Mouse (Mus musculus) liver, embryonic 16.5 days (tissue): ENCODE results near the gene Arhgef15. TPM values are rescaled to one million over a fixed set of nuclear protein-coding genes. Genes with fewer than 3 reads are reported as not detected.
A peak's percentile ranks its signal among the peaks of the same experiment; 100 is the strongest.
"Not testable (repeated sequence)": the region's sequence is repeated elsewhere in the genome, so short reads cannot be mapped to it uniquely, and the experiment has no call there.

ENCODE experiments used
- ATAC-seq: fragments of 200-750 bp; cut with Nextera tagmentation; 2 replicates; pipeline ENCODE4 v1.8.0; 2017; ENCODE audit warnings: low read depth, mild to moderate bottlenecking, moderate number of reproducible peaks, moderate library complexity
- H3K27ac ChIP-seq: fragments of 300-500 bp; sonication (generic); 2 replicates; pipeline ENCODE4 v1.5.1; 2014; ENCODE audit warnings: mild to moderate bottlenecking, low read length
- H3K27me3 ChIP-seq: fragments of 300-500 bp; sonication (generic); 2 replicates; pipeline ENCODE4 v1.6.1; 2014; ENCODE audit warnings: low read depth, low read length, mixed read lengths; ENCODE audit not compliant: control insufficient read depth, insufficient read depth
- H3K36me3 ChIP-seq: fragments of 300-500 bp; sonication (generic); 2 replicates; pipeline ENCODE4 v1.6.1; 2014; ENCODE audit warnings: mild to moderate bottlenecking; ENCODE audit not compliant: control insufficient read depth, insufficient read depth
- H3K4me1 ChIP-seq: fragments of 300-500 bp; sonication (generic); 2 replicates; pipeline ENCODE4 v1.6.1; 2014; ENCODE audit warnings: low read depth, low read length, mixed read lengths; ENCODE audit not compliant: control insufficient read depth
- H3K4me2 ChIP-seq: fragments of 300-500 bp; sonication (generic); 2 replicates; pipeline ENCODE4 v1.6.1; 2014; ENCODE audit warnings: low read depth, low read length, mixed read lengths
- H3K4me3 ChIP-seq: fragments of 300-500 bp; sonication (generic); 2 replicates; pipeline ENCODE4 v1.5.1; 2014; ENCODE audit warnings: low read depth, mild to moderate bottlenecking, low read length
- H3K9ac ChIP-seq: fragments of 300-500 bp; sonication (generic); 2 replicates; pipeline ENCODE4 v1.6.1; 2014; ENCODE audit warnings: low read depth, low read length
- H3K9me3 ChIP-seq: fragments of 300-500 bp; sonication (generic); replicated peaks from 2 replicates; pipeline ENCODE4 v1.6.1; 2016; ENCODE audit warnings: low read length; ENCODE audit not compliant: control insufficient read depth
- WGBS: fragments of 180-500 bp; shearing (Covaris S2); extraction: QIAGEN DNeasy Blood & Tissue Kit; methylation state at CpG from one replicate; pipeline ENCODE4 v1.1.7; 2014; ENCODE audit not compliant: insufficient replicate concordance; 5-methylcytosine and 5-hydroxymethylcytosine counted together
- polyA plus RNA-seq: library from polyadenylated mRNA; unstranded; fragments of >200 nt; fragmentation: Nextera tagmentation; extraction: Ambion mirVana; gene quantifications from 2 replicates; pipeline ENCODE4 v1.2.1, GENCODE M21; 2015

Gene Arhgef15
- polyA plus RNA-seq, 1 experiment from 2014 or later: 2.0 TPM

DNA sequence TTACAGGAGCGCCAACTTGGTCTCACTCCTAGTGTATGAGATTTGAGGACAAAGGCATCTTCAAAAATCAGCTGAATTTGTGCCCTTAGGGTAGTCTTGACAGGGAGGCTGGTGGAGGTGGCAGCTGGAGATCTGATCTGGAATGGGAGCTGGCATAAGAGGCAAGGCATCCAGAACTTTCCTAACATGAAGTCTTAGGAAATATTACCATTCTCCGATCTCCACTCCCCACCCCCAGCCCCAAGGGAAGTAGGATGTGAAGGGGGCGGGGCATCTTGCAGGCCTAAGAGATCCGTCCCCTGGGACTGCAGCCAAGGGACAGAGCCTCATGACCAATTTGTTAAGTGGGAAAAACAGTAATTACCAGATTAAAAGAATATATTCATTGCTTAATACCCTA lies 13.0 kb upstream of the Arhgef15 start:
- no peaks in the 10 kb centered on the region for H3K27me3 ChIP-seq
- no peak overlapping the region for H3K4me3 ChIP-seq
- no peaks in the 10 kb centered on the region for H3K9me3 ChIP-seq
- peaks cover 22% of the 10 kb centered on the region for H3K4me1 ChIP-seq
- no peak overlapping the region for H3K9ac ChIP-seq
- H3K4me2 ChIP-seq: no peak overlapping the region
- H3K27ac ChIP-seq: no peak overlapping the region
- 59% methylated on average over 4 of the region's 4 CpGs for WGBS
- H3K36me3 ChIP-seq: no peaks in the 10 kb centered on the region
- no peak for ATAC-seq

GRCm38 (mm10) chr11:68968752-68969151 lies 11.5 kb upstream of the Arhgef15 start:
- H3K4me1 ChIP-seq: peaks cover 19% of the 10 kb centered on the region
- H3K27ac ChIP-seq: no peak overlapping the region
- H3K36me3 ChIP-seq: no peaks in the 10 kb centered on the region
- WGBS: 78% methylated on average over 11 of the region's 11 CpGs
- H3K27me3 ChIP-seq: no peaks in the 10 kb centered on the region
- H3K4me3 ChIP-seq: no peak overlapping the region
- no peak overlapping the region for H3K9ac ChIP-seq
- H3K9me3 ChIP-seq: no peaks in the 10 kb centered on the region
- no peak for ATAC-seq
- no peak overlapping the region for H3K4me2 ChIP-seq

DNA sequence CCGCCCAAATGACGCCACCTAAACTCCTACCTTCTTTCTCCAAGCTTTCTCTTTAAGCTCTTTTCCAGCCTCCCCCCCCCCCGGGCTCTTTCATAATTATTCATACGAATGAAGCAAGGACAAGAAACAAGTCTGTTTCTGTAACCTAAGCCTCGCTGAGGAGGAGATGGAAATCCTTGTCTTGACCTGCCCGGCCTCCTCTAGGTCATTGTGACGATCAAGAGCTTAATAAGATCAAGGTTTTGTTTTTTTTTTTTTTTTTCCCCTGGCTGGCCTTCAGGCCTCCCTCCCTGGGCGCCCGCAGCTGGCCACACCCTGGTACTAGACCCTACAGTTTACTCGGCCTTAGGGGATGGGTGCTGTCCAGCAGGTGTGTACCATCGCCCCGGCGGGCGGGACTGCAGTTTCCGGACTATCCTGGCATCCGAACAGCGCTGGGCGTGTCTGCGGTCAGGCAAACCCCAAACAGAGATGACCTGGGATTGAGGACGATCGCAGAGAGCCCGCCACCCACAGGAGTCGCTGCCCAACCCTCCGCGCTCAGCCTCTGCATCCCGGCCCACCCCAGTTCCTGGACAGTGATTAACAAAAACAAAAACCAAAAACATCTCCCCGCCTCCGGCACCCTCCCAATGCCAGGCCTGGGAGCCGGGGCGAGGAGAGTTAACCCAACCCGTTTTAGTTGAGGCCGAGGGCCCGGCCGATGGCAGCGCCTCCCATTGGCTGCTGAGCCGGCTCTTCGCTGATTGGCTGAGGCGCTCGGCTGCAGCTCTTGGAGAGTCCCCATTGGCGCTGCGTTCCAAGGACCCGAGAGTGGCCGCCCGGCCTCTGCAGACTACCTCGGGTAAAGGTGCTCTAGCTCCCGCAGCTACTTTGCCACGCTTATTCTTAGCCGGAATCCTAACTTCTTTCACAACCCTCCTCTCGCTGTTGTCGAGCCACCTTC lies 10.3 kb upstream of the Arhgef15 start, which contains the start of gene Slc25a35:
Gene Slc25a35 (plus strand): TSS at position 795 of the 946 bp plus-strand sequence.
- peak within 1 kb of the TSS; percentile 71 for H3K9ac ChIP-seq
- peak within 1 kb of the TSS; percentile 77 for H3K4me3 ChIP-seq
- peak; percentile 97 for ATAC-seq
- no peaks in the 10 kb centered on the region for H3K36me3 ChIP-seq
- peak within 1 kb of the TSS; percentile 83 for H3K27ac ChIP-seq
- H3K9me3 ChIP-seq: no peaks in the 10 kb centered on the region
- peak within 1 kb of the TSS; percentile 95 for H3K4me2 ChIP-seq
- H3K4me1 ChIP-seq: peaks cover 13% of the 10 kb centered on the region
- WGBS: under 1% methylated on average over 50 of the region's 50 CpGs
- no peaks in the 10 kb centered on the region for H3K27me3 ChIP-seq

GRCm38 (mm10) chr11:68966554-68966953 lies 9.3 kb upstream of the Arhgef15 start:
- no peak overlapping the region for H3K4me3 ChIP-seq
- H3K9me3 ChIP-seq: no peaks in the 10 kb centered on the region
- no peak overlapping the region for H3K9ac ChIP-seq
- H3K4me2 ChIP-seq: no peak overlapping the region
- H3K27me3 ChIP-seq: no peaks in the 10 kb centered on the region
- H3K27ac ChIP-seq: no peak overlapping the region
- WGBS: 43% methylated on average over 1 of the region's 1 CpGs
- H3K36me3 ChIP-seq: no peaks in the 10 kb centered on the region
- peaks cover 13% of the 10 kb centered on the region for H3K4me1 ChIP-seq
- ATAC-seq: no peak

DNA sequence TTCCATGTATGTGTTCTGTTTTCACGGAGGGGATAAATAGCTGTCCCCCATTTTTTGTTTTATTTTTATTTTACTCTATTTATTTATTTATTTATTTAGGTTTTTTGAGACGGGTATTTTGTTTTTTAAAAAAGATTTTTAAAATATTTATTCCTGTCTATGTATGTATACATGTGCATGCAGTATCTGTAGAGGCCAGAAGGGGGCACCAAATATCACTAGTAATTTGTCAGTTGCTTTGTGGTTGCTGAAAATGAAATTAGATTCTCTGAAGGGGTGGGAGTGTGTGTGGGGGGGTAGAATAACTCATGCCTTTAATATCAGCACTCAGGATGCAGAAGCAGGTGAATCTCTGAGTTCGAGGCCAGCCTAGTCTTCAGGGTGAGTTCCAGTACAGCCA lies 8.6 kb upstream of the Arhgef15 start:
- WGBS: 20% methylated on average over 3 of the region's 3 CpGs
- H3K27me3 ChIP-seq: no peaks in the 10 kb centered on the region
- no peak for ATAC-seq
- H3K9ac ChIP-seq: no peak overlapping the region
- H3K4me2 ChIP-seq: no peak overlapping the region
- no peak overlapping the region for H3K4me3 ChIP-seq
- peaks cover 13% of the 10 kb centered on the region for H3K4me1 ChIP-seq
- H3K36me3 ChIP-seq: no peaks in the 10 kb centered on the region
- H3K27ac ChIP-seq: no peak overlapping the region
- no peaks in the 10 kb centered on the region for H3K9me3 ChIP-seq

- Histone ChIP-seq H3K4me2 (no peak overlapping the region), H3K4me3 (no peak overlapping the region), H3K36me3 (no peaks in the 10 kb centered on the region), H3K9ac (no peak overlapping the region), H3K4me1 (peaks cover 13% of the 10 kb centered on the region), H3K27ac (no peak overlapping the region), H3K27me3 (no peaks in the 10 kb centered on the region), H3K9me3 (no peaks in the 10 kb centered on the region)
- ATAC-seq: no peak
Measured at GRCm38 (mm10) chr11:68965050-68965449, 7.8 kb upstream of the Arhgef15 start.

- Histone ChIP-seq H3K27me3 (no peaks in the 10 kb centered on the region), H3K4me2 (no peak overlapping the region), H3K4me3 (no peak overlapping the region), H3K4me1 (peaks cover 11% of the 10 kb centered on the region), H3K9me3 (no peaks in the 10 kb centered on the region), H3K9ac (no peak overlapping the region), H3K27ac (no peak overlapping the region), H3K36me3 (no peaks in the 10 kb centered on the region)
- WGBS: 46% methylated on average over 2 of the region's 2 CpGs
- no peak for ATAC-seq
Measured at GRCm38 (mm10) chr11:68963405-68963804, 6.1 kb upstream of the Arhgef15 start.

- not testable (repeated sequence) for H3K27ac ChIP-seq, H3K4me2 ChIP-seq, H3K9me3 ChIP-seq, ATAC-seq, H3K9ac ChIP-seq, H3K27me3 ChIP-seq, H3K4me3 ChIP-seq, H3K36me3 ChIP-seq, H3K4me1 ChIP-seq
- 35% methylated on average over 11 of the region's 11 CpGs for WGBS
Measured at GRCm38 (mm10) chr11:68962159-68962558, 4.9 kb upstream of the Arhgef15 start.

GRCm38 (mm10) chr11:68961596-68961995 lies 4.3 kb upstream of the Arhgef15 start:
- Histone ChIP-seq H3K36me3 (no peaks in the 10 kb centered on the region), H3K4me1 (no peaks in the 10 kb centered on the region), H3K27me3 (peaks cover 4% of the 10 kb centered on the region), H3K9ac (no peak overlapping the region), H3K4me2 (no peak overlapping the region), H3K9me3 (no peaks in the 10 kb centered on the region), H3K4me3 (no peak overlapping the region), H3K27ac (no peak overlapping the region)
- ATAC-seq: no peak
- WGBS: 63% methylated on average over 3 of the region's 3 CpGs
